Mouse (Mus musculus) ZHBTc4 (cell line): ENCODE measurements around the gene Uhrf1.

Experiments used
- DNase-seq: peaks from one replicate; pipeline ENCODE4 v3.0.0-alpha.2; 2011; ENCODE audit warnings: low read depth, low spot score

The Uhrf1 gene

DNA sequence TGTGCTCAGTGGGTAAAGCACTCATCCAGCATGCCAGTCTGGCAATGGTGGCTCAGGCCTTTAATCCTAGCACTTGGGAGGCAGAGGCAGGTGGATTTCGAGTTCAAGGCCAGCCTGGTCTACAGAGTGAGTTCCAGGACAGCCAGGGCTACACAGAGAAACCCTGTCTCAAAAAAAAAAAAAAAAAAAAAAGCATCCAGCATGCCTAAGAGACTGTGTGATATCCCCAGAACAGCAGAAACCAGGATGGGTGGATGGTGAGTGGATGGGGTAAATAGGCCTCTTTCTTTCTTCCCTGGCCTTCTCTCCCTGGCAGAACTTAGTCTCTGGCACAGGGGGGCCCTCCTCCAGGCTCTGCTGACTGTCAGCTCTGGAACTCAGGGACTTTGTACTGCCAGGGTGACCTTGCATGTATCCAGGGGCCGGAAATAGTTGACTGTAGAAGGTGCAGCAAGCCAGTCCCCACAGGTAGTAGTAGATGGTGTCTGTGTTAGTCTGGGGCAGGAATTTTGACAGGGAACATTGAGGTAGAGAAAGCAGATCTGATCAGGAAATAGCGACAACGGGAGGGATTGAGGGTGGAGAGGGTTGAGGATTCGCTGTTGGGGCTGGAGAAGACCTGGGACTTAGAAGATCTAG, 27.2 kb upstream of the Uhrf1 start:
- peak; percentile 29 for DNase-seq

GRCm38 (mm10) chr17:56276643-56277566, 26.2 kb upstream of the Uhrf1 start, which contains the start of gene Ticam1:
Gene Ticam1 (minus strand): TSS chr17:56276786.
- peak; percentile 97 for DNase-seq

- no peak for DNase-seq
Measured at GRCm38 (mm10) chr17:56277567-56277893, 25.6 kb upstream of the Uhrf1 start.

- DNase-seq: no peak
Measured at GRCm38 (mm10) chr17:56278340-56278739, 24.8 kb upstream of the Uhrf1 start.

- no peak for DNase-seq
Measured at GRCm38 (mm10) chr17:56279481-56280155, 23.5 kb upstream of the Uhrf1 start.

- DNase-seq: peak; percentile 66
Measured at GRCm38 (mm10) chr17:56281193-56281592, 21.9 kb upstream of the Uhrf1 start.

- no peak for DNase-seq
Measured at GRCm38 (mm10) chr17:56282802-56283201, 20.3 kb upstream of the Uhrf1 start.

GRCm38 (mm10) chr17:56283316-56283715, 19.8 kb upstream of the Uhrf1 start:
- no peak for DNase-seq

DNA sequence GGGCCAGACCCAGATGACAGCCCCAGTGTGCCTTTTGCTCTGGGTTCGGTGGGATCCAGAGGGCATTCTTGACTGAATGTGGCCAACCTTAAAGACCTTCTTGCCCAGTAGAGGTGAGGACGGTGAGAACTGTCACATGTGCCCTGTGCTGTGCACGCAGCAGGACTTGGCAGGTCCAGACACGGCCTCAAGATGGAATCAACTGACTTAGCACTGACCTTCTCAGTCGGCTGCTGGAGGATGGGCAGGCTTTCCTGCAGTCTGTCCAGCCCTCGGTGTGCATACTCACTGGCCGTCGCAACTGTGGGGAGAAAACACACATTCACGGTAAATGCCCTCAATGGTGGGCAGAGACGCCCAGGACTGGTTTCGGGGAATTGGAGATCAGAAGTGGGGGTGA, 17.1 kb upstream of the Uhrf1 start:
- DNase-seq: no peak

DNA sequence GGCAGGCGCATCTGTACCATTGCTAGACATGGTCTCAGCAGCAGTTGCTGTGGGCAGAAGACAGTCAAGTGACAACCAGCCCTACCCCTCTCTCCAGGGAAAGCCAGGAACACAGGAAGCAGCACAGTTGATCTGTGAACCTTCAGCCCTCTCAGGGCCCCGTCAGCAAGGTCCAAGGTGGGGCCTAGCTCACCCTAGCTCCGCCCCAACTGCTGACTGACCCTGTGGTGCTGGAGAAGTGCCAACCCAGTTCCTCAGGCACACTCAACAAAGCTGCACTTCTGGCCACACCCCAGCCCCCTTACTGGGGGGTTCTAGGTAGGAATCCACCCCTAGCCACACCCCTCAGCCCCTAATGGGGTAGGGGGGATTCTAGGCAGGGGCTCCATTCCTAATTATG, 15.3 kb upstream of the Uhrf1 start:
- peak; percentile 85 for DNase-seq

- DNase-seq: no peak
Measured at GRCm38 (mm10) chr17:56288866-56289265, 14.3 kb upstream of the Uhrf1 start.

- DNase-seq: peak; percentile 95
Measured at GRCm38 (mm10) chr17:56289371-56290331, 13.5 kb upstream of the Uhrf1 start.

DNA sequence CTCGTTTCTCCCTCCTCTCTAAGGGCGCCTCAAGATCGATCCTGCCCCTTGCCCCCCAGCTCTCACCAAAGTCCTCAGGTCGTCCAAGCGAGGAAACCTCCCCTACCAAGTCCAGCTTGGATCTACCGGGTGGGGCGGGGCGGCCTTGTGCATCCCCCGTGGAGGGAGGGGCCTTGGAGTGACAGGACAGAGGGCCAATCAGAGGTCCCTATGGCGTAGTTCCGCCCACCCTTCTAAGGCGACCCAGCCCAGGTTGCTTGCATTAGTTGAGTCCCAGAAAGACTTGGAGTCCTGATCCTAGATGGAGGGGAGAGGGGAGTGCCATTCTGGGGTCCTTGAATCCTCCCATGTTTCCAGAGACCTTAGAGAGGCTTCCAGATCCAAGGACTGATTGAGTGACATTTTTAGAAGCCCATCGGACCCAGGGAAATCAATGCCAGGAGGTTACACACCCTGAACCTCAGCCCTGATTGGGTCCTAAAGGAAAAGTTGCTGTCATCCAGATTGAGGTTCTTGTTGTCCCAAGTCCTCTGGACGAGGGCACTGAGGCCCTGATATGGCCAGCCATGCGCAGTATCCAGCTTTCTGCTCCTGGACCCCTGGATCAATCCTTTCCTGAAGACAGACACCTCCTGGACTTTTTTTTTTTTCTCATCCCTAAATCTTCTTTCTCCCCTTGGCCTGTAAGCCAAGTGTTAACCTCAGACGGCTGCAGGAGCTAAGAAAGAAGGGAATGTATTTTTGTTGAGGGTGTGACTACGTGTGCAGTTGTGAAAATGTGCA, 12.5 kb upstream of the Uhrf1 start:
- peak; percentile 97 for DNase-seq

GRCm38 (mm10) chr17:56291171-56291511, 12.0 kb upstream of the Uhrf1 start:
- peak; percentile 97 for DNase-seq

DNA sequence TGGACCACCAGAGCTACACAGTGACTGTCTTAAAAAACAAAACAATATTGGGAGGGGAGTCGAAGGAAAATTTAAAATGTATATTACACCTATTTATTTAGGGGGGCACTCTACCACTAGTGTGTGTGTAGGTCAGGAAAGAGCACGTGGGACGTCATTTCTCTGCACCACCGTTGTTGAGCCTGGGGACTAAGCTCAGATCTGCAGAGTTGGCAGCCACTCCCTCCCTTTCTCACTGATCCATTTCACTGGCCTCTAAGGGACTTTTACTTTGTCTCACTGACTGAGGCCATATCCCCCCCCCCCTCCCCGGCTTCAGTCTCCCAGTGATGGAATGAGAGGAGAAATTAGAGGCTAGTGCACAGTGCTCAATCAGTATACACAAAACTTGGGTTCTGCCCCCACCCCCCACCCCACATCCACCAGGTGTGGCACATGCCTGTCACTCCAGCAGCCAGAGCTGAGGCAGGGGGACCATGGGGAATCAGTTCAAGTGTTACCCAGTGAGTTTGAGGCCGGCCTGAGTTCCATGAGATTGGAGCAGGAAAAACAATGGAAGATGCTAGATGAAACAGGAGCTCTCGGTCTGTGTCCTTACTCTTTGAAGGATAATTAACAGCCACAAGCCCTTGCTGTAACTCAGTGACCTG, 11.2 kb upstream of the Uhrf1 start:
- DNase-seq: no peak

DNA sequence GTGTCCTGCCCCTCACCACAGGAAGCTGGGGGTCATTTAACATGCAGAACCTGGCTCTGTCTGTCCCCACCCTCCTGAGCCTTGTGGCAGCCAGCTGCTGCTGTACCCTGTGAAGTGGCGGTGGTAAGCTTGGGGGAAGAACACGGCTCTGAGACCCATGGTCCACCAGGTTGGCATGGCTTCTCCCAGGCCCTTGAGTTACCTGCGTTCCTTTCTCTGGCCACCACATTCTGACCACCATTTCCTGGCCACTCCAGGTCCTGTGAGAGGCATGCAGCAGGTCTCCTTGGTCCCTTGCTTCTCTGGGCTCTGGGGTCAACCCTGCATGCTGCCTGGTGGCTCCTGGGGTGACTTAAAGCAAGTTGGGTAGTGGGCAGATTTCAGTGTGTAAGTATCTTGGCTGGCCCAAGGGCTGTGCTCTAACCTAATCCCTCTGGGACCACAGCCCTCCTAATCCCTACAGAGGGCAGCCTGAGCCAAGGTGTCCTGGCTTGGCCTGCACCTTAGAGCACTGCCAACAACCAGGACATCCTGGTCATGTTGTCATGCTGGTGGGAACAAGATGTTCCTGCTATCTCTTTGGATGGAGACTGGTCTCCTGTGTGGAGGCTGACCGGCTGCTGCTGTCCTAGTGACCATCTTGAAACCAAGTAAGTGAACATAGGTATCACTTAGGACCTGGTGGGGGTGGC, 10.4 kb upstream of the Uhrf1 start, which contains the start of gene Plin3:
Gene Plin3, minus strand, starts transcription at position 343 of the 692 bp plus-strand sequence.
- DNase-seq: no peak

GRCm38 (mm10) chr17:56293291-56293690, 9.8 kb upstream of the Uhrf1 start:
- no peak for DNase-seq

- DNase-seq: no peak
Measured at GRCm38 (mm10) chr17:56294241-56294640, 8.9 kb upstream of the Uhrf1 start.

DNA sequence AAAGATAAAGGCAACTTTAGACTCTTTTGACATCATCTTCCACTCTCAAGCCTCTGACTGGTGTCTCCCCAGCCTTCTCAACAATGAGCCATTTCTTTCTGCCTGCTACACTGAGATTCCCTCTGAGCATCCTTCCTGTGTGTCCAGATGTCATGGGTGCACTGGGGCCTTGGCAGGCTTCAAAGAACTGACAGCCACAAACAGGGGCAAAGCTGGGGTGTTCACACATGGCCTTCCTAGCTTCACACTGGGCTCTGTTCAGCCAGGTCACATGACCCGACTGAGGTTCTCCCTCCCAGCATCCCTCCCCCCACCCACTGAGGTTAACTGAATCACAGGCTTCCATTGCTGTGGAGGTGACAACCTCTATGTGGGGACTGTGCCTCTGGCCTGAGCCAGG, 6.9 kb upstream of the Uhrf1 start:
- no peak for DNase-seq
